Comparison of ENCODE assay signal across 9 mouse cellular contexts in the genomic region with DNA sequence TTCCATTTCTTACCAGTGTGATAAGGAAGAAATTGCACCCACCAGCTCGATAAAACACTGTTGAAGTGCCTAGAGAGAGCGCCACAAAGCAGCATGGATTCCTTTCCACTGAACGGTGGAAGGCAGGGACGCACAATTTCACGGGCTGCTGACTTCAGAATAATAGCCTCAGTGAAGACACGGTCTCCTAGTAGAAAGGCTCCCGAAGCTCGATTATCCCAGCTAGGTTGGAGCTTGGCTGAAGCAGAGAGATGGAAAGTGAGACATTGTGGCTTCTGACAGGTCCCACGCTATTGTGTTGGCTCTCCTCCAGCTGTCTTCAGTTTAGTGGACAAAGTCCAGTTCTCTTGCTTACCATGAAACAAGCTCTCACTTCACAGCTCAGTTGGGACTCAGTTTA.
DNase-seq lines count a peak whose midpoint lies in the region; ATAC-seq and TF ChIP-seq lines count a peak whose summit lies in the region.
"Had no signal": no experiment of that assay in that cellular context is flagged by ENCODE, and none has a peak within 500 bp of the region (broad histone marks: within the 10 kb centered on the region; RNA-seq: fewer than 3 reads in every experiment).

No protein-coding gene starts in this region.

- H3K9me3 ChIP-seq in lung, embryonic 14.5 days (ENCODE audit: low read depth, low read length) = no peaks in the 10 kb centered on the region
- no peaks in the 10 kb centered on the region for H3K9me3 ChIP-seq in hindbrain, embryonic 10.5 days
- H3K9me3 ChIP-seq: limb, embryonic 15.5 days had no signal

- peak; percentile 14; the same call in 1 of the 2 replicates for ATAC-seq in lung, embryonic 14.5 days (ENCODE audit: insufficient read depth)

- no peak for TF ChIP-seq CTCF in lung, embryonic 14.5 days (IDR thresholded peaks at IDR 0.05; ENCODE audit: low read depth)

- no peak overlapping the region for H3K4me3 ChIP-seq in lung, embryonic 14.5 days (ENCODE audit: low read depth, low read length)
- no peak overlapping the region for H3K4me3 ChIP-seq in hindbrain, embryonic 10.5 days
- H3K4me3 ChIP-seq: limb, embryonic 15.5 days had no signal

- H3K36me3 ChIP-seq in lung, embryonic 14.5 days (ENCODE audit: insufficient read depth) = no peaks in the 10 kb centered on the region
- H3K36me3 ChIP-seq in hindbrain, embryonic 10.5 days = no peaks in the 10 kb centered on the region
- H3K36me3 ChIP-seq: limb, embryonic 15.5 days had no signal

- 35% methylated on average over 9 of the region's 9 CpGs for WGBS in lung, embryonic 14.5 days
- 23% methylated on average over 9 of the region's 9 CpGs for WGBS in hindbrain, embryonic 10.5 days

- no peaks in the 10 kb centered on the region for H3K27me3 ChIP-seq in lung, embryonic 14.5 days (ENCODE audit: insufficient read depth, low read length)
- no peaks in the 10 kb centered on the region for H3K27me3 ChIP-seq in hindbrain, embryonic 10.5 days (ENCODE audit: insufficient read depth, poor library complexity, severe bottlenecking)
- H3K27me3 ChIP-seq: limb, embryonic 15.5 days had no signal

- no peaks in the 10 kb centered on the region for H3K4me1 ChIP-seq in lung, embryonic 14.5 days (ENCODE audit: insufficient read depth)
- H3K4me1 ChIP-seq in hindbrain, embryonic 10.5 days (replicated peaks) = peaks cover 27% of the 10 kb centered on the region

- peak; percentile 74 for DNase-seq in lung, embryonic 14.5 days
- DNase-seq in lung, postnatal 25 days (ENCODE audit: low spot score) = no peak
- DNase-seq in hindbrain, embryonic 10.5 days (ENCODE audit: low spot score) = peak; percentile 59
- DNase-seq in kidney, postnatal 25 days = peak; percentile 43 to 50
- peak; percentile 77 for DNase-seq in retina, embryonic 14.5 days (ENCODE audit: low spot score)
- DNase-seq in right cerebral cortex, postnatal 4 days = no peak
- DNase-seq in spleen, adult 18-20 months = no peak
- DNase-seq: gastrocnemius, postnatal 25 days had no signal

- 0 out of 2 replicates have a peak overlapping the region, but pooled peaks have one; percentile 51 for H3K27ac ChIP-seq in lung, embryonic 14.5 days (ENCODE audit: low read depth)
- peak overlapping the region; percentile 50 for H3K27ac ChIP-seq in hindbrain, embryonic 10.5 days
- H3K27ac ChIP-seq: limb, embryonic 15.5 days had no signal

- no peak overlapping the region for H3K4me2 ChIP-seq in lung, embryonic 14.5 days
- H3K4me2 ChIP-seq: limb, embryonic 15.5 days had no signal

- H3K9ac ChIP-seq in lung, embryonic 14.5 days = no peak overlapping the region
- H3K9ac ChIP-seq: limb, embryonic 15.5 days had no signal

Comparison
In these comparisons a context has a peak if more than half of its experiments do, and no peak if none do; other contexts are left out.
1. DNase-seq: peak in lung, embryonic 14.5 days (single experiment), hindbrain, embryonic 10.5 days (single experiment), kidney, postnatal 25 days (2 of 2) and retina, embryonic 14.5 days (single experiment); none in lung, postnatal 25 days (single experiment), right cerebral cortex, postnatal 4 days (single experiment) and spleen, adult 18-20 months (0 of 2).